Mouse (Mus musculus) kidney, embryonic 15.5 days (tissue): Measurements from ENCODE around the gene Zfp9. TPM values are rescaled to one million over a fixed set of nuclear protein-coding genes. Genes with fewer than 3 reads are reported as not detected.

Experiments
- ATAC-seq: fragments of 200-750 bp; cut with Nextera tagmentation; replicated peaks from 2 replicates; pipeline ENCODE4 v1.8.0; 2017; ENCODE audit warnings: moderate TSS enrichment; ENCODE audit not compliant: low FRiP score
- H3K27ac ChIP-seq: fragments of 300-500 bp; sonication (generic); 2 replicates; pipeline ENCODE4 v1.5.1; 2015; ENCODE audit warnings: mild to moderate bottlenecking, inconsistent platforms
- H3K27me3 ChIP-seq: fragments of 300-500 bp; sonication (generic); 2 replicates; pipeline ENCODE4 v1.6.1; 2015; ENCODE audit warnings: inconsistent platforms
- H3K36me3 ChIP-seq: fragments of 300-500 bp; sonication (generic); 2 replicates; pipeline ENCODE4 v1.6.1; 2015; ENCODE audit warnings: inconsistent platforms
- H3K4me1 ChIP-seq: fragments of 300-500 bp; sonication (generic); 2 replicates; pipeline ENCODE4 v1.6.1; 2015; ENCODE audit warnings: inconsistent platforms
- H3K4me2 ChIP-seq: fragments of 300-500 bp; sonication (generic); 2 replicates; pipeline ENCODE4 v1.6.1; 2015; ENCODE audit warnings: moderate library complexity, mild to moderate bottlenecking, inconsistent platforms
- H3K4me3 ChIP-seq: fragments of 300-500 bp; sonication (generic); replicated peaks from 2 replicates; pipeline ENCODE4 v1.5.1; 2015; ENCODE audit warnings: mild to moderate bottlenecking, inconsistent platforms
- H3K9ac ChIP-seq: fragments of 300-500 bp; sonication (generic); 2 replicates; pipeline ENCODE4 v1.6.1; 2015; ENCODE audit warnings: mild to moderate bottlenecking, inconsistent platforms
- H3K9me3 ChIP-seq: fragments of 300-500 bp; sonication (generic); replicated peaks from 2 replicates; pipeline ENCODE4 v1.6.1; 2016; ENCODE audit warnings: inconsistent platforms
- WGBS: fragments of 180-500 bp; shearing (Covaris S2); methylation state at CpG from one replicate; pipeline ENCODE4 v1.1.7; 2015; ENCODE audit warnings: mixed read lengths; 5-methylcytosine and 5-hydroxymethylcytosine counted together
- microRNA-seq: library from miRNA; unstranded; fragments of <30 nt; microRNA quantifications from one replicate; pipeline ENCODE4, GENCODE M21; 2016
- polyA plus RNA-seq: library from polyadenylated mRNA; unstranded; fragments of >200 nt; fragmentation: Nextera tagmentation; extraction: Ambion mirVana; gene quantifications from 2 replicates; pipeline ENCODE4 v1.2.1, GENCODE M21; 2015

Gene Zfp9
- polyA plus RNA-seq, 1 experiment from 2014 or later, result 8.4 TPM

GRCm38 (mm10) chr6:118426666-118427065, 52.5 kb downstream of the Zfp9 start:
- no peak overlapping the region for H3K27ac ChIP-seq
- WGBS, result 97% methylated on average over 1 of the region's 1 CpGs

GRCm38 (mm10) chr6:118419050-118419920, 59.8 kb downstream of the Zfp9 start, which contains the start of gene Bms1:
Bms1 (minus strand) TSS chr6:118419474.
- H3K4me2 ChIP-seq, result peak within 1 kb of the TSS; percentile 64
- ATAC-seq, result peak; percentile 99
- peaks cover 31% of the 10 kb centered on the region for H3K36me3 ChIP-seq
- no peaks in the 10 kb centered on the region for H3K27me3 ChIP-seq
- peak within 1 kb of the TSS; percentile 89 for H3K9ac ChIP-seq
- WGBS, result under 1% methylated on average over 67 of the region's 67 CpGs
- H3K9me3 ChIP-seq, result no peaks in the 10 kb centered on the region
- peaks cover 13% of the 10 kb centered on the region for H3K4me1 ChIP-seq
- peak within 1 kb of the TSS; percentile 88 for H3K27ac ChIP-seq
- H3K4me3 ChIP-seq, result peak within 1 kb of the TSS; percentile 88

More at GRCm38 (mm10) chr6:118426666-118427065, 52.5 kb downstream of the Zfp9 start:
- no peaks in the 10 kb centered on the region for H3K4me1 ChIP-seq
- no peak overlapping the region for H3K4me3 ChIP-seq
- no peak overlapping the region for H3K4me2 ChIP-seq
- no peaks in the 10 kb centered on the region for H3K9me3 ChIP-seq
- no peak overlapping the region for H3K9ac ChIP-seq
- no peaks in the 10 kb centered on the region for H3K27me3 ChIP-seq
- H3K36me3 ChIP-seq, result peaks cover 46% of the 10 kb centered on the region
- ATAC-seq, result no peak

Small RNA genes lying within 50 kb of the gene (microRNA-seq; reads per million reads assigned to microRNA genes)
- gene Gm25953, result not detected

Other genes starting within 250 kb of the Zfp9 start
- gene Bms1, start 59.8 kb downstream of the Zfp9 start, polyA plus RNA-seq, result 38.9 and 41.1 TPM in 2 replicates
- gene Zfp248, start 23.8 kb downstream of the Zfp9 start, polyA plus RNA-seq, result 10.1 and 10.2 TPM in 2 replicates
- 16.5 and 17.3 TPM in 2 replicates for gene Ankrd26, start 82.9 kb upstream of the Zfp9 start, polyA plus RNA-seq